Mouse (Mus musculus): ENCODE data around the gene Stn1. TPM values are rescaled to one million over a fixed set of nuclear protein-coding genes. Genes with fewer than 3 reads are reported as not detected.

Gene Stn1
- polyA plus RNA-seq, 1 experiment: 12.0 TPM

DNA sequence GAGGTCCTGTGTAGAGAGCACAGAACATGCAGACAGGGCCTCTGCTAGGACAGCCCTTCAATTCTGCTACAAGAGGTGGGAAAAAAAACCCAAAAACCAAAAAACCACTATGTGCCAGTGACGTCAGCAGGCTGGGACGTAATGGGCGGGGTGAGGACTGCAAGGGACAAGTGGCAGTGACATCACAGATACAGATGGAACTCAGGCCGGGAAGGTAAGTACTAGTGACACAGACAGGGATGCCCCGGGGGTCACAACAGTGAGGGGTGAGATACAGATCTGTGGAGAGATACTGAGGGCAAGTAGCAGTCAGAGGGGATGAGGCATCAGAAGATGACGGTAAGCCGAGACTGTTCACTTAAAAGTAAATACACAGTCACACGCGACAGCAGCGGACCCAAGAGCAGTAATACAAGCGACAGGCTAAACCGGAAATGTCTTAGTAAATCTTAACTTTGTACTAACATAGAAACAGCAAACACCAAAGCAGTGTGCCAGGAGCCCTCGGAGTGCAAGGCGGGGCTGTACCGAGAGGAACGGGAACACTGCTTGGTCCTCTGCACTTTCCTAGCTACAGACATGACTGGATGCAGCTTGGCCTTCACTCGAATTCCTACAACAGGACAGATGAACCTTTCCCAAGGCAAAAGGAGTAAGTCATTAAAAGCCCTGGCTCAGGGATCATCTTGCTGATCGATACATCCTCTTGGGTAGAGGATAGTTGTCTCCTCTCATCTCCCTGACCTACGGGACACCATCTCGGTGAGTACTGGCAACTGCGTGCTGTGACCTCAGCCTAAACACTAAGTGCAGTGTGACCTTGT, 24.3 kb downstream of the Stn1 start:
- DNase-seq (ENCODE audit: low read depth, low spot score): no peak
- 37% methylated on average over 21 of the region's 21 CpGs for WGBS

DNA sequence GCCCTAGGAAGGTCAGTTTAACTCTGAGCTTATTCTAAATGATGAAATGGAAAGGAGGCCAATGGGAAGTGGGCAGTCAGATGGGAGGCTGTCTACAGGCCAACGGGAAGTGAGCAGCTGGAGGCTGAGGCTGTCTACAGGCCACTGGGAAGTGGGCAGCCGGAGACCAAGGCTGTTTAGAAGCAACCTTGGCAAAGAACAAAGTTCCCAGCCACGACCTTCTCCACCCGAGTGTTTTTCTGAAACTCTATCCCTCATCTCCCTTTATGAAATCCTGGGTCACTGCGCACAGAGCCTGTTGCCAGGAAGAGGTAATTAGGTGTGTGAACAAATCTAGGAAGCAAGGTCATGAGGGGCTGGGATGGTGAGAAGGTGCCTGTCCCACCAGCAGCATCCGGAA, 25.3 kb downstream of the Stn1 start:
- DNase-seq (ENCODE audit: low read depth, low spot score): no peak
- 68% methylated on average over 6 of the region's 6 CpGs for WGBS

DNA sequence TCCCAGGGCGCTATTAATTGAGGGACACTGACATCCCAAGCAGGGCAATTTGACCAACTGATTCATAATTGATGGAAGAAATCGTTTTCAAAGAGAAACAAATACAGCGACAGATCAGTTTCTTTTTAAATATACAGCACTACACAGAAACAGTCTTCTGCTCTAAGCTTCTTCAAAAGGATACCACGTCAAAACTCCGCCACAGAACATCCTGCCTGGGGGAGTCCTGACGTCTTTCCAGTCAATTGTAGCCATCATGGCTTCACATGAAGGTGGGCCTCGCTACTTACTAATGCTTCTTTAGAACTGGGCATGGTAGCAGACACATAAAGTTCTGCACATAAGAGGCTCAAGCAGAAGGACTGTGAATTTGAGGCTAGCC, 26.0 kb downstream of the Stn1 start:
- WGBS: 81% methylated on average over 7 of the region's 7 CpGs
- DNase-seq (ENCODE audit: low read depth, low spot score): no peak

- DNase-seq (ENCODE audit: low read depth, low spot score): no peak
- WGBS: 79% methylated on average over 25 of the region's 25 CpGs
Measured at GRCm38 (mm10) chr19:47510473-47511293, 26.6 kb downstream of the Stn1 start.

DNA sequence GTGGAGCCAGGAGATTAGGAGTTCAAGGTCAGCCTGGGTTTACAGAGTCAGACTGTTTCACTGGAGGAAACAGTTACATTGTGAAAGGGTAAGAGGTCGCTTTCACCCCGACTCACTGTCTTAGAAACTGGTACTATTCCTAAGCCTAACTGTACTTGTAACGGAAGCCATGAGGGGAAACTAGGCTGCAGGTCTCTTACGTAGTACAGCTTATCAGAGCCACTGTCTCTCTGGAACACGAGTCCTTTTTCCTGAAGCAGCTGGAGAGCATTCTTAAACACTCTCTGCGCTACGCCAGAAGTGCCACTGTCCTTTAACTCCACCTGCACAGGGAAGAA, 27.2 kb downstream of the Stn1 start:
- no peak for DNase-seq (ENCODE audit: low read depth, low spot score)
- 71% methylated on average over 7 of the region's 7 CpGs for WGBS

GRCm38 (mm10) chr19:47508771-47509281, 28.5 kb downstream of the Stn1 start:
- 17% methylated on average over 5 of the region's 5 CpGs for WGBS
- DNase-seq (ENCODE audit: low read depth, low spot score): peak; percentile 70

DNA sequence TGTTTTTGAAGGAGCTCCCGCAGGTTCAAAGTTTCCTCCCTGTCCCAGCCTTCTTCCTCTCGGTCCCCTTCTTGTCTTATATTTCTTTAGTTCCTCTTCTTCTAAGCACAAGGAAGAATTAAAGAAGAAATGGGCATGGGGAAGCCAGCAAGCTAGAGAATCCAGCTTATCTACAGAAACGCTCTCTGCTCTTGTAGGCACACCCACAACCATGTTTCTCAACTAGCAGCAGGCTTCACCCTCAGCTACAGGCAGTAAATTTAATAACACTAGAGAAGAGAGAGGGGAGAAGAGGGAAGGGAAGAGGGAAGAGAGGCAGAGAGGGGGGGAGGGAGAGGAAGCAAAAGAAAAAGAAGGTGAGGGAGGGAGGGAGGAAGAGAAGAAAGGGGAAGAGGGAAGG, 29.1 kb downstream of the Stn1 start:
- WGBS: 20% methylated on average over 3 of the region's 3 CpGs
- DNase-seq (ENCODE audit: low read depth, low spot score): no peak

DNA sequence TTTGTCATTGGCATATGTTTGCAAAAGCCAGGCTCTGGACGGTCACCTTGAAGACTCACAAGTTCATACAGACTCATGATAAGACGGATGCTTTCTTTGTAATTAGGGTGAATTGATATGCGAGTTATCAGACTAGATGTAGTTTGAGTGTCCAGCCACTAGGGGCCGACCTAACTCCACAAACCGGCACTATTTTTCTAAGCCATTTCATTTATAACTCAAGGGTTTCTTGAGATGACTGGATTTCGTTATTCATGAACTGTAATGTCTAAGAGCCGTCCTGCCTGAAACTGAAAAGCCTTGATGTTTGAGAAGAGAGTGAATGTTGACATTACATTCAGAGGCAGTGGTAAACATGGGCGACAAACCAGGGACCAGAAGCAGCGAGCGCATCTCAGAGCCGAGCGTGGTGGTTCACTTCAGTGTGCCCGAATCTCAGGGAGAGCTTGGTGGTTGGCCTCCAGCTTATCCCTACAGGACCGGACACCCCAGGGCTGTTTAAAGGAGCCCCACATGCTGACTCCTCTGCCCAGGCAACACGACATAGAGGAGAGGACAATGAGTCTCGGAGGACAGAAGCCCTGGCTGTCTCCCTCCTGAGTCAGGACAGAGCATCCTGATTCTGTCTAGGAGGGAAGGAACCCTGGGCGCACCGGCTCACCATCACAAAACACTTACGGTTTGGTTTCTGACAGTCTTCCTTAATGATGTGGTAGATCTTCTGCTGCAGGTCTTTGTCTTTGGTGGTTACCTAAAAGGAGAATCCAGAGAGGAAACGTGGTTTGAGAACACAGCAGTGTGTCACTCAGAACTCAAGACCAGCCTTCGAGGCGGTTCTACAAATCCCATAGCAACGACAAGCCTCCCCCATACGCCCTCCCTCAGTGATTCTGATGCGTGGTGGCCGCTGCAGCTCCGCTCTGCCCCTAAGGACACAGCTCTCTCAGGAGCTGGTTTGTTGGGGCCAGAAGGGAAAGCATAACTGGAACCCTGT, 29.9 kb downstream of the Stn1 start:
- DNase-seq (ENCODE audit: low read depth, low spot score): no peak
- WGBS: 22% methylated on average over 27 of the region's 27 CpGs

GRCm38 (mm10) chr19:47503625-47504024, 33.7 kb downstream of the Stn1 start:
- DNase-seq (ENCODE audit: low read depth, low spot score): no peak

DNA sequence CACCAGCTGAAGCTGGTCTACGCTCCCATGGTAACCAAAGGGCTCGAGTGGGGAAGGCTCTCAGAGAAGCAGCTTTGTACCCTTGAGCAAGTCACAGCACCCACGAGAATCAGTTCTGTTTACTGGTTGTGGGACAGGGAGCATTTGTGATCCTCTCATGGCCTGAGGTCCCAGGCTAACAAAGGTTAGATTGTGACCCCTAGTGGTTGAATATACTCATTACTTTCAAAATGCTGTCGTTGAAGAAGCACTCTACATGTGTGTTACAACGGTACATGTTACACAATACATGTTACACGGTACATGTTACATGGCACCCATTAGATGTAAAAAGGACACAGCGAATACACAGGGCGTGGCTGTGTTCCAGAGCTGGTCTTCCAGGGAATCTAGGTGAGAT, 34.7 kb downstream of the Stn1 start:
- no peak for DNase-seq (ENCODE audit: low read depth, low spot score)
- WGBS: 74% methylated on average over 8 of the region's 8 CpGs

More at GRCm38 (mm10) chr19:47503625-47504024, 33.7 kb downstream of the Stn1 start:
- 64% methylated on average over 4 of the region's 4 CpGs for WGBS

- 80% methylated on average over 11 of the region's 11 CpGs for WGBS
Measured at GRCm38 (mm10) chr19:47500389-47501011, 36.8 kb downstream of the Stn1 start.

GRCm38 (mm10) chr19:47499841-47500240, 37.5 kb downstream of the Stn1 start:
- WGBS: 91% methylated on average over 5 of the region's 5 CpGs
- DNase-seq (ENCODE audit: low read depth, low spot score): no peak

More at GRCm38 (mm10) chr19:47500389-47501011, 36.8 kb downstream of the Stn1 start:
- DNase-seq (ENCODE audit: low read depth, low spot score): no peak

GRCm38 (mm10) chr19:47498942-47499341, 38.4 kb downstream of the Stn1 start:
- 66% methylated on average over 4 of the region's 4 CpGs for WGBS
- no peak for DNase-seq (ENCODE audit: low read depth, low spot score)

GRCm38 (mm10) chr19:47497736-47498135, 39.6 kb downstream of the Stn1 start:
- 88% methylated on average over 6 of the region's 6 CpGs for WGBS
- no peak for DNase-seq (ENCODE audit: low read depth, low spot score)

DNA sequence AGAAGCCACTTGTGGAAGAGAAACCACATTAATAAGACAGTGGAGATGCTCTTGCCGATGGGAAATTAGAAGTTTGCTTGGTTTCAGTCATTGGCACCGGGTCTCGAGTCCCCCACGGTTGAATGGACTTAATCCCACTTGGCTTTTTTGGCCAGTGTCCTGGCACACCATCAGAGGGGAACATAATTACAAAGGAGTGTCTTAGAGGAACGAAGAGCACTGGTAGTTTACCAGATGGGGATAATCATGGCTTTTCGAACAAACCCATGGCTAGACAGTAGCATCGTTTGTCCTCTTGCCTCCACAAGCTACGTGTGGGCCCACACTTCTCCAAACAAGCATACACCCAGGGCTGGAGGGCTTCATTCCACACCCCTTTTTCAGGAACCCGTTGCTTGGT, 40.0 kb downstream of the Stn1 start:
- WGBS: 77% methylated on average over 9 of the region's 9 CpGs
- DNase-seq (ENCODE audit: low read depth, low spot score): no peak

GRCm38 (mm10) chr19:47493017-47493997, 44.0 kb downstream of the Stn1 start:
- 81% methylated on average over 23 of the region's 23 CpGs for WGBS
- DNase-seq (ENCODE audit: low read depth, low spot score): no peak

DNA sequence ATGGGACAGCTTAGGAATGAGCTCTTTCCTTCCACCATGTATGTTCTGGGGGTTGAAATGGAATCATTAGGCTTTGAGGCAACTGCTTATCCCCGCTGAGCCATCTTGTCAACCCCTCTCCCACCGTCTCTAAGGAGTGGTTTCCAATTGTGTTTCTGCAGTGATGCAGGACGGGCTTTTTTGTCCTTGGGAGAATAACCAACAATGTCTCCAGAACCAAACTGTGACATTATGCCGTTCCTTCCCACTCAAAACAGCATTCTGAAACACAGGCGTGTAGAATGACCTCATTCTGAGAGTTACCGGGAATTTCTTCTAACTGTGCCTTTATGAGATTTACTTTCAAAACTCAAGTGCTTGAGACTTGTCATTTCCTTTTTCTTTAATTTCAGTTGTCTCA, 44.9 kb downstream of the Stn1 start:
- DNase-seq (ENCODE audit: low read depth, low spot score): no peak
- 82% methylated on average over 6 of the region's 6 CpGs for WGBS

GRCm38 (mm10) chr19:47491853-47492252, 45.5 kb downstream of the Stn1 start:
- whole genome bisulfite sequencing: 9% methylated on average over 2 of the region's 2 CpGs
- DNase-seq (ENCODE audit: low read depth, low spot score): no peak

Data from large intestine, adult 2 months (tissue).